Mouse (Mus musculus) brain, embryonic 14.5 days (tissue): ENCODE results near the gene Mrpl21.

Experiments used
- CTCF ChIP-seq: fragments of 200-500 bp; IDR thresholded peaks from 2 replicates; pipeline ENCODE4 v1.5.1; 2012; ENCODE audit warnings: inconsistent platforms, mild to moderate bottlenecking, moderate library complexity, borderline replicate concordance; ENCODE audit not compliant: insufficient read depth, insufficient read length; ENCODE audit errors: extremely low read depth
- POLR2A ChIP-seq: fragments of 200-500 bp; IDR thresholded peaks from 2 replicates; pipeline ENCODE4 v1.6.1; 2012; ENCODE audit warnings: mild to moderate bottlenecking, inconsistent platforms, borderline replicate concordance; ENCODE audit not compliant: poor library complexity, insufficient read depth, insufficient read length, severe bottlenecking; ENCODE audit errors: extremely low read depth

- TF ChIP-seq POLR2A (no peak), CTCF (no peak)
Observed at GRCm38 (mm10) chr19:3267340-3267739, 15.4 kb upstream of the Mrpl21 start.
